Mouse (Mus musculus) inflammation-experienced regulatory T-cells, adult 6 months (primary cell): ENCODE measurements around the gene Zfp1. TPM values are rescaled to one million over a fixed set of nuclear protein-coding genes. Genes with fewer than 3 reads are reported as not detected.

Experiments
- ATAC-seq: one replicate; pipeline ENCODE4 v1.8.0; 2017
- polyA plus RNA-seq, 3 experiments: library from polyadenylated mRNA; unstranded; fragments of 100-300 nt; shearing (Covaris generic); gene quantifications; one replicate each; pipeline ENCODE4 v1.2.1; 2017

Zfp1 gene
- polyA plus RNA-seq, 3 experiments from 2014 or later, result 15.6 to 46.2 (median 33.0) TPM

GRCm38 (mm10) chr8:111714295-111714694, 71.1 kb downstream of the Zfp1 start:
- no peak for ATAC-seq

DNA sequence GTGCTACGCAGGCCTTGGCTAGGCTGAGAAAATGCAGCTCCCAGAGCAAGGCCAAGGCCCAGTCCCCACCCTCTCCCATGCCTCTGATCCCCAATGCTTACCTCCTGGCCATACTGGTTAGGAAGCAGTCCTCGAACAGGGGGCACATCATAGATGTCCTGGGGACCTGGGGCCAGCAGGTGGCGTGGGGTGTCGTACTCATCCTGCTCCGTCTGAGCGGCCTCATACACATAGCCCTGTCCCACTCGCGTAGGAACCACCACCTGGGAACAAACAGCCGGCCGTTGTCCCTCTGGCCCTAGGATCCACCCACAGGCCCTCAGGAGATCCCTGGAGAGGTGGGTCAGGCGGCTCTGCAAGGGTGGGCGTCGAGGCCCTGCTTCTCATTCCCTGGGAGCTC, 72.3 kb downstream of the Zfp1 start:
- no peak for ATAC-seq

DNA sequence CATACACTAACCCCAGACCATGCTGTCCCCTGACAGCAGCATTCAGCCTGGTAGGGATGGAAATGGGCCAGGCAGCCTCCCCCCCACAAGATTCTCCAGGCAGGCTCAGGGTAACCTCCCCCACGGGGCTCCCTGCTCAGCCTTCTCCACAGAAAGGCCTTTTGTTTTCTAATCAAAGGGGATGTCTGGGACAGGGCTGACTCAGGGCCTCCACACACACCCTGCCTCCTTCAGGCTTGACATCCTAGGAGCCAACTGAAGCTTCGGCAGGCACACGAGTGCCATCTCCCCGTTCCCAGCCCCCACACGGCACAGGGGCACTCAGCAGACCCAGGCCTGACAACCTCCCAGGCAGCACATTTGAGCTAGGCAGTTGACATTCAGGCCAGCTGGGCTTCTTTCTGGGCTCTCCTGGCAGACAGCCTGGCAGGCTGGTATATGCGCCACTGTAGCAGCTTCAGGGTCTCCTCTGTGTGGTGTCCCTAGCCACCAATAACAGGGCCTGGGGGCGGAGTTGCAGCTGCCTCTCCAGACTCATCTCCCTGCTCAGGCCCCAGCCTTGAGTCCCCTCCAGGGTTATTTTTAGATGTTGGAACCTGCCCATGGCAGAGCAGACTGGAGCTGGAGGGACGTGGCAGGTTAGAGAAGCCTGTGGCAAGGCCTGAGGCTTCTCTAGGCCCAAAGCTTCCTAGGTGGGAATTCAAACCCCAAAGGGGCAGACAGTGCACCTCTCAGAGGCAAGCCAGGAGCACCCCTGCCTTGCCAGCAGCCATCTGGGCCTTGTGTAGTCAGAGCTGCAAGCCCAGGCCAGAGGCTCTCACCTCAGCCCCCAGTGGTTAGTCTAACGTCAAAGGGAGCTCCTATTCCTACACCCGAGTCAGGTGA, 73.6 kb downstream of the Zfp1 start:
- ATAC-seq, result no peak

DNA sequence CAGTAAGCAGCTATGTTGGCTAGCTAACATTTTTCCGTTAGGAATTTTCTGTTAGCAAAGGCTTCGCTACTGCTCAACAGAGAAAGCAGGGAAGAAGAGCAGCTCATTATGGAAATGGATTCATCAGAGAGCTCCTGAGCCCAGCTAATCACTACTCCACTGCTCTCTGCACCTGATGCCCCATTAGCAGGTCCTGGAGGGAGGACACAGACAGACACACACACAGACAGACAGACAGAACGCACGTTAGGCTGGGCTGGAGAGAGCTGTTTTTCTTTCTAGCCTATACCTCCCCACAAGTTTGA, 74.2 kb downstream of the Zfp1 start:
- no peak for ATAC-seq

- ATAC-seq, result no peak
Measured at GRCm38 (mm10) chr8:111717866-111718265, 74.7 kb downstream of the Zfp1 start.

GRCm38 (mm10) chr8:111718937-111719336, 75.7 kb downstream of the Zfp1 start:
- ATAC-seq, result no peak

GRCm38 (mm10) chr8:111720115-111720544, 76.9 kb downstream of the Zfp1 start:
- peak; percentile 28 for ATAC-seq

Other genes starting within 250 kb of the Zfp1 start
- gene Fa2h, start 249.6 kb upstream of the Zfp1 start, polyA plus RNA-seq, result under 1 TPM in 1 of 3 experiments, not detected in 2; 0.32 TPM
- 1 to 10 TPM; 2.9 to 4.9 (median 4.6) TPM for gene Wdr59, start 121.3 kb upstream of the Zfp1 start, polyA plus RNA-seq
- gene Znrf1, start 107.3 kb upstream of the Zfp1 start, polyA plus RNA-seq, result 10 to 100 TPM; 12.4 to 58.2 (median 50.7) TPM
- 1 to 10 TPM in 1 of 3 experiments, under 1 TPM in 2; 0.36 to 1.2 (median 0.95) TPM for gene Ldhd, start 13.0 kb upstream of the Zfp1 start, polyA plus RNA-seq
- not detected for gene Ctrb1, start 47.6 kb downstream of the Zfp1 start, polyA plus RNA-seq
- under 1 TPM in 2 of 3 experiments, not detected in 1; 0.17 to 0.25 TPM for gene Bcar1, start 100.4 kb downstream of the Zfp1 start, polyA plus RNA-seq
- 100 to 1,000 TPM; 110 to 121 (median 120) TPM for gene Cfdp1, start 210.9 kb downstream of the Zfp1 start, polyA plus RNA-seq
- 1 to 10 TPM; 5.2 to 7.5 (median 7.2) TPM for gene Tmem170, start 233.3 kb downstream of the Zfp1 start, polyA plus RNA-seq